Mouse (Mus musculus): Measurements from ENCODE around the gene Gabbr1.
"Not testable (repeated sequence)": the region's sequence is repeated elsewhere in the genome, so short reads cannot be mapped to it uniquely, and the experiment has no call there.

DNA sequence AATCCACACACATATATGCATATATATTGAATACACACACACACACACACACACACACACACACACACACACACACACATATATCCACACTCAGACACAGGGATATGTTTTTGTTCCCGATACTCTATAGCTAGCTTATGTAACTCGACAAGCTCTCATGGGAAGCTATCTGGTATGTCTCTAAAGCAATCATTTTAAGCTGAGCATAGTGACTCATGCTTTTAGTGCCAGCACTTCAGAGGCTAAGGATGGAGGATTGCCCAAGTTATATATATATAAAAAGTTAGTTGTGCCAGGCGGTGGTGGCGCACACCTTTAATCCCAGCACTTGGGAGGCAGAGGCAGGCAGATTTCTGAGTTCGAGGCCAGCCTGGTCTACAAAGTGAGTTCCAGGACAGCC lies 26.5 kb upstream of the Gabbr1 start:
- not testable (repeated sequence) for TF ChIP-seq CTCF (IDR thresholded peaks at IDR 0.05; ENCODE audit: borderline replicate concordance, extremely low read depth, insufficient read depth, insufficient read length); POLR2A (IDR thresholded peaks at IDR 0.05; ENCODE audit: borderline replicate concordance, extremely low read depth, insufficient read depth, insufficient read length, poor library complexity, severe bottlenecking)

All from brain, embryonic 14.5 days (tissue).